Mouse (Mus musculus): ENCODE results near the gene Spsb1.

GRCm38 (mm10) chr4:149883990-149884389 is 70.9 kb downstream of the Spsb1 start:
- no peak for TF ChIP-seq CTCF (IDR thresholded peaks at IDR 0.05; ENCODE audit: control insufficient read depth, insufficient read depth, insufficient read length)
- TF ChIP-seq MAX (IDR thresholded peaks at IDR 0.05) = no peak
- no peak for TF ChIP-seq MYOG (IDR thresholded peaks at IDR 0.05; ENCODE audit: control insufficient read depth, extremely low read depth, insufficient read length)
- TF ChIP-seq CEBPB (IDR thresholded peaks at IDR 0.05; ENCODE audit: low read depth) = no peak
